Mouse (Mus musculus) heart, adult 2 months (tissue): ENCODE measurements around the gene Olfr1500. TPM values are rescaled to one million over a fixed set of nuclear protein-coding genes. Genes with fewer than 3 reads are reported as not detected.
"Not testable (repeated sequence)": the region's sequence is repeated elsewhere in the genome, so short reads cannot be mapped to it uniquely, and the experiment has no call there.

Source experiments
- DNase-seq, 2 experiments: peaks; one replicate each; pipeline ENCODE4 v3.0.0; 2021
- H3K27ac ChIP-seq: fragments of 200-600 bp; 2 replicates; pipeline ENCODE4 v1.8.1; 2022
- H3K27me3 ChIP-seq: fragments of 200-500 bp; 2 replicates; pipeline ENCODE4 v1.6.1; 2012; ENCODE audit warnings: mild to moderate bottlenecking, low read length, inconsistent platforms, mixed read lengths; ENCODE audit not compliant: control insufficient read depth, insufficient read depth
- H3K36me3 ChIP-seq: fragments of 200-500 bp; 2 replicates; pipeline ENCODE4 v1.6.1; 2012; ENCODE audit warnings: low read length, inconsistent platforms; ENCODE audit not compliant: control insufficient read depth, insufficient read depth
- H3K4me1 ChIP-seq: fragments of 200-500 bp; 2 replicates; pipeline ENCODE4 v1.6.1; 2011; ENCODE audit warnings: low read length; ENCODE audit not compliant: control insufficient read depth, insufficient read depth
- H3K4me3 ChIP-seq: fragments of 200-600 bp; 2 replicates; pipeline ENCODE4 v1.8.1; 2022
- H3K79me2 ChIP-seq: fragments of 200-500 bp; replicated peaks from 2 replicates; pipeline ENCODE4 v1.6.1; 2012; ENCODE audit warnings: mild to moderate bottlenecking, inconsistent platforms, low read length, moderate library complexity, mixed read lengths; ENCODE audit not compliant: control insufficient read depth, insufficient read depth
- H3K9ac ChIP-seq: fragments of 200-500 bp; 2 replicates; pipeline ENCODE4 v1.6.1; 2012; ENCODE audit warnings: low read depth, mild to moderate bottlenecking, control low read depth, inconsistent platforms, low read length, mixed read lengths
- CTCF ChIP-seq: fragments of 200-600 bp; IDR thresholded peaks from 2 replicates; pipeline ENCODE4 v1.8.1; 2022; ENCODE audit warnings: antibody characterized with exemption, mild to moderate bottlenecking, moderate library complexity
- EP300 ChIP-seq: fragments of 200-500 bp; IDR thresholded peaks from 2 replicates; pipeline ENCODE4 v1.6.1; 2011; ENCODE audit warnings: low read depth, low read length, control low read depth; ENCODE audit not compliant: insufficient read depth
- POLR2A ChIP-seq: fragments of 200-500 bp; IDR thresholded peaks from 2 replicates; pipeline ENCODE4 v1.6.1; 2011; ENCODE audit warnings: mild to moderate bottlenecking, low read depth, low read length, control low read depth; ENCODE audit not compliant: insufficient read depth
- WGBS: fragments of 180-500 bp; shearing (Covaris S2); methylation state at CpG from one replicate; pipeline ENCODE4 v1.1.7; 2018; 5-methylcytosine and 5-hydroxymethylcytosine counted together
- intact Hi-C: fragments of 180-260 bp; cut with DNase I; formaldehyde crosslinking; loops from one replicate; pipeline ENCODE4 v1.15.1; 2025
- long read RNA-seq: library from polyadenylated mRNA; stranded (forward); transcript quantifications from one replicate; pipeline ENCODE4 v2.0.0, GENCODE M21; 2021
- polyA plus RNA-seq: library from polyadenylated mRNA; depleted of rRNA; stranded (reverse); fragments of >200 nt; gene quantifications from 2 replicates; pipeline ENCODE4 v1.2.3, GENCODE M21; 2012; rRNA removed
- total RNA-seq, 2 experiments: library from RNA; stranded (reverse); gene quantifications; 2 replicates each; pipeline ENCODE4 v1.2.3; 2021

Gene Olfr1500
- total RNA-seq = not detected
- polyA plus RNA-seq = not detected in 2 replicates
- long read RNA-seq = 0 reads

DNA sequence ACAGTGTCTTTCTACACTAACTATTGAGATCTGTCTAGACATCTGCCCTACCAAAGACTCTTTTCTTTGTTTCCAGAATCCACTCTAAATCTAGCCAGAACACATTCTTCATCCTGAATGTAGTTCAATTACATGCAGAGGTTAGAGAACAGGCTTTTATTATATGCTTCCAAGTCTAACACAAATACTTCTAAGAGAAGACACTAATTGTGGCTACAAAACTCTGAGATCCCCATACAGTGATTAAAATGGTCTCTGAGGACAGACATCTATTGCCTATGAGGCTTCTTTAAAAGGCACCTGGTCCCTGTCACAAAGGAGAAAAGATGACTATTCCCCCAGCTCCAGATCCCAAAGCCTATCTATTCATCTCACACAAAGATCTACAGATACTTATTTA lies at the start of gene Olfr1500:
TSS of gene Olfr1500 (minus strand) at position 101 of the 400 bp plus-strand sequence.
- Histone ChIP-seq H3K36me3 (no peaks in the 10 kb centered on the region), H3K27ac (no peak within 1 kb of the TSS), H3K4me1 (no peaks in the 10 kb centered on the region), H3K9ac (no peak within 1 kb of the TSS), H3K79me2 (no peaks in the 10 kb centered on the region), H3K27me3 (no peaks in the 10 kb centered on the region), H3K4me3 (no peak within 1 kb of the TSS)
- no peak for TF ChIP-seq POLR2A
- no peak for TF ChIP-seq EP300
- TF ChIP-seq CTCF = no peak
- intact Hi-C loops = no loop called here
- no peak for DNase-seq

DNA sequence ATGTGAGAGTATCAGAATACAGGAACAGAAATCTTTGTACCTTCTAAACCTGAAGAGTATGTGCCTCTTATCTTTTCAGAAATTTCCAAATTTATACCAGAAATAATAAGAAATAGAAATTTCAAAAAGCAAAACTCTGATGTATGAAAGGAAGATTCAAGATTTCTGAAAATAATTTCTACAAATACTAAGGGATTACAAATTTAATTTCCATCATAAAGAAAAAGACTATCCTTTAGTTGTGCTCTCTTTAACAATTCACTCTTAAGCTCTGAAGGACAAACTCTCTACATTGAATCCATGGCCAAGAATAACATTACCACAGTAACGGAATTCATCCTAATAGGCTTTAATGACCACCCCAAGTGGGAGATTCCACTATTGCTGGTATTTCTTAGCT lies 31.2 kb upstream of the Olfr1500 start, which contains the start of gene Olfr1502:
TSS of gene Olfr1502 (plus strand) at position 301 of the 400 bp plus-strand sequence.
- Histone ChIP-seq H3K79me2 (no peaks in the 10 kb centered on the region), H3K27ac (no peak within 1 kb of the TSS), H3K4me1 (no peaks in the 10 kb centered on the region), H3K36me3 (no peaks in the 10 kb centered on the region), H3K27me3 (no peaks in the 10 kb centered on the region), H3K4me3 (no peak within 1 kb of the TSS), H3K9ac (no peak within 1 kb of the TSS)
- intact Hi-C loops = no loop called here
- TF ChIP-seq CTCF (no peak), POLR2A (no peak), EP300 (no peak)
- DNase-seq = no peak
- WGBS = 56% methylated on average over 1 of the region's 1 CpGs

DNA sequence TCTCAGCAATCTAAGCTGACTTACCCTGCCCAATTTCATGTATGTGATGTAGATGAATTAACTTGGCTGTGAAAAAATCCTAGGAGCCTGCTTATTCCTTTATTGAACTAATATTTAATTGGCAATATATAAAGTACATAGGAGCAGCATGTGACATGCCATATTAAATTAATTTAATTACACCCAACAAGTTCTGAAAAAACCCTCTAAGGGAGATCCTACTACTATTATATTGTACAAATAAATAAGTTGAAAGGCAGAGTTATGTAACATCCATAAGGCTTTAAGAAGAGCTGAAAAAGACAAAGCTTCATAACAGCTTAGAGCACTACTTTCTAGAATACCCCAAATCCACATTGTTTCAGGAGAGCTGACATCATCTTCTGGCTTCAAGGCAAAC lies 20.3 kb upstream of the Olfr1500 start, which contains the start of gene Olfr1501:
TSS of gene Olfr1501 (minus strand) at position 101 of the 400 bp plus-strand sequence.
- H3K79me2 ChIP-seq, DNase-seq, intact Hi-C loops, H3K4me3 ChIP-seq, H3K9ac ChIP-seq, H3K36me3 ChIP-seq, H3K4me1 ChIP-seq, H3K27me3 ChIP-seq, H3K27ac ChIP-seq: not testable (repeated sequence)

DNA sequence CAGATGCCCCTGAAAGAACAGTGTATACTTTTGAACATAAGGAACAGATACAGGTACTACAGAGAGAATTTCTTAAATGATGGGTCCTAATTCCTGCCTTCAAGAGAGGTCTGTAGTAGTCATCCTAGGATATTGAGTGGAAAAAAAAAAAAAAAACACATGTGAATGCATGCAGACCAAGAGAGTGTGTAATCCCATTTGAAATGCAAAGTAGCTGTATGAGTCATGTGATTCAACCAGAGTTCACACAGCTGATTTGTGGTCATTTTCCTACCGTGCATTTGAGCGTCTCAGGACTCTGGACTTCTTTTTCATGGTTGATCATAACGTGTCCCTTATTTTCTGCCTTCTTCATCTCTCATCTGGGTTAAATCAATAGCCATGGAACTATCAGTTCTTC lies 1.8 kb downstream of the Olfr1500 start:
- Histone ChIP-seq H3K27me3 (no peaks in the 10 kb centered on the region), H3K79me2 (no peaks in the 10 kb centered on the region)

DNA sequence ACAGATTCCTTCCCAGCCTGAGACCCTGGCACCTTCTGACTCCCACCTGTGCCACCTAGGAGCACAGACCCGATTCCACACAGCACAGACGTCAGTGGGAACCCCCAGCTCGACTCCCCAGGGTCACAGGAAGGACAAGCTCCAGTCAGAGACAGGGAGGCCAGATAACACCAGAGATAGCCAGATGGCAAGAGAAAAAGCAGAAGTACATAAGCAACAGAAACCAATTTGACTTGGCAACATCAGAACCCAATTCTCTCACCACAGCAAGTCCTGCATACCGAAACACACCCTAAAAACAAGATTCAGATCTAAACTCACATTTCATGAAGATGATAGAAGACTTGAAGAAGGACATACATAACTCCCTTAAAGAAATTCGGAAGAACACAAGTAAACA lies 9.4 kb downstream of the Olfr1500 start:
- Histone ChIP-seq H3K27me3 (no peaks in the 10 kb centered on the region), H3K36me3 (no peaks in the 10 kb centered on the region), H3K27ac (no peak overlapping the region), H3K4me3 (no peak overlapping the region), H3K4me1 (no peaks in the 10 kb centered on the region), H3K9ac (no peak overlapping the region), H3K79me2 (no peaks in the 10 kb centered on the region)
- DNase-seq = no peak
- no peak for TF ChIP-seq CTCF
- intact Hi-C loops = no loop called here
- 35% methylated on average over 5 of the region's 5 CpGs for WGBS

More for the DNA sequence above, 1.8 kb downstream of the Olfr1500 start:
- DNase-seq = no peak
- Histone ChIP-seq H3K9ac (no peak overlapping the region), H3K27ac (no peak overlapping the region), H3K4me3 (no peak overlapping the region), H3K4me1 (no peaks in the 10 kb centered on the region), H3K36me3 (no peaks in the 10 kb centered on the region)
- WGBS = 73% methylated on average over 3 of the region's 3 CpGs
- TF ChIP-seq EP300 (no peak), POLR2A (no peak), CTCF (no peak)
- intact Hi-C loops = no loop called here

DNA sequence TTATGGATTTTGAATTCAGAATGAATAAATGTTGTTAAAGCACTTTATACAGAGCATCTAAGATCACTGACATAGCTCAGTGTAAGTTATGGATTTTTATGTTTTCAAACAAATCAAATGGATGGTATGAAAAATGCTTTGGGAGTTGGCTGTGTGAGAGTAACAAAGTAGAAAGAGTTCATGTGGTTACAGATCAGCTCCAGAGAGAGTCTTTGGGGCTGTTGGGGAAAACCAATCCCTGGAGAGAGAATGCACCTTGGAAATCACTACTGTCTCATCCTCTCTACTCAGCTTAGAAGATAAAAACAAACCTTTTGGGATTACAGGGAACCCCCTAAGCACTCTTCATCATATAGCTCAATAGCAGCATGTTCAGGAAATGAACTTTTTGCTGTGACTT lies 10.9 kb downstream of the Olfr1500 start, which contains the start of gene Olfr1499:
TSS of gene Olfr1499 (minus strand) at position 101 of the 400 bp plus-strand sequence.
- Histone ChIP-seq H3K27me3 (no peaks in the 10 kb centered on the region), H3K27ac (no peak within 1 kb of the TSS), H3K4me3 (no peak within 1 kb of the TSS), H3K9ac (no peak within 1 kb of the TSS), H3K36me3 (no peaks in the 10 kb centered on the region), H3K79me2 (no peaks in the 10 kb centered on the region), H3K4me1 (no peaks in the 10 kb centered on the region)
- TF ChIP-seq CTCF (no peak), POLR2A (no peak), EP300 (no peak)
- intact Hi-C loops = no loop called here
- no peak for DNase-seq

DNA sequence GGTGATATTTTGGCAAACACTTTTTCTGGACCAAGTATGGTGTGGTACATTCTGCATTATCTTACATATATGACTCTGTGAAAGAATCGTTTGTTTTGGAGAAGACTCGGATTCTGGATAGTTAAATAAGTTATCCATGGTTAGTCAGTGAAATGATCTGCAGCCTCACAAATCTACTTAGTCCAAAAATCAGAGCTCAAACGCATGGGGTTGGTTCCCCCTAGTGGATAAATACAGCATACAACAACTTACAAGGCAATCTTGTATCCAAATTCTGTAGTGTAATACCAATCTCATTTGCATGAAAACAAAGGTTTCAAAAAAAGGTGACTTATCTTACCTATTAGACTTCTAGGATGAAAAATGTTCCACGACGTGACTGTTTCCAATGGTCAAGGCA lies 11.5 kb downstream of the Olfr1500 start:
- H3K4me3 ChIP-seq = no peak overlapping the region
- H3K9ac ChIP-seq = no peak overlapping the region
- intact Hi-C loops = no loop called here
- no peaks in the 10 kb centered on the region for H3K79me2 ChIP-seq
- H3K27me3 ChIP-seq = no peaks in the 10 kb centered on the region
- WGBS = 21% methylated on average over 5 of the region's 5 CpGs
- TF ChIP-seq CTCF = peak; percentile 25
- no peak for TF ChIP-seq EP300
- DNase-seq = no peak
- no peak overlapping the region for H3K27ac ChIP-seq
- no peaks in the 10 kb centered on the region for H3K36me3 ChIP-seq
- no peaks in the 10 kb centered on the region for H3K4me1 ChIP-seq
